Comparison of ENCODE assay signal across 7 mouse cellular contexts in genomic region chr4:135066766-135067479, GRCm38 (mm10). TPM values are rescaled to one million over a fixed set of nuclear protein-coding genes. Genes with fewer than 3 reads are reported as not detected.
DNase-seq lines count a peak whose midpoint lies in the region; ATAC-seq lines count a peak whose summit lies in the region.

No protein-coding gene starts in this region.

- 0 out of 2 replicates have a peak, but pooled peaks cover 2% of the 10 kb centered on the region for H3K4me1 ChIP-seq in intestine, embryonic 15.5 days (replicated peaks)
- H3K4me1 ChIP-seq in midbrain, embryonic 12.5 days: no peaks in the 10 kb centered on the region

- DNase-seq in adrenal gland, adult (ENCODE audit: inconsistent age in 2 of 2, low spot score in 1 of 2): peak; percentile 79 to 93
- peak; percentile 84 to 88 for DNase-seq in cerebellum, postnatal 25 days
- DNase-seq in gastrocnemius, postnatal 10 days: peak; percentile 85
- peak; percentile 61 to 73 for DNase-seq in left cerebral cortex, postnatal 25 days (ENCODE audit: low spot score in 2 of 2)
- DNase-seq in spleen, adult 18-20 months: peak; percentile 77 to 93

- H3K4me2 ChIP-seq in intestine, embryonic 15.5 days (replicated peaks): peak overlapping the region; percentile 43
- peak overlapping the region; percentile 31; the same call in 1 of the 2 replicates for H3K4me2 ChIP-seq in midbrain, embryonic 12.5 days (replicated peaks)

- 9% methylated on average over 19 of the region's 19 CpGs for WGBS in intestine, embryonic 15.5 days
- WGBS in midbrain, embryonic 12.5 days: 8% methylated on average over 19 of the region's 19 CpGs

- peak; percentile 88 for ATAC-seq in intestine, embryonic 15.5 days
- no peak for ATAC-seq in midbrain, embryonic 12.5 days (ENCODE audit: low FRiP score, low read depth)

- intact Hi-C loops in left cerebral cortex, postnatal 25 days (cut with DNase I): loop anchor here (2.0 to 5.0 kb wide), 3 partner anchors 85 to 140 kb away; no protein-coding TSS in a partner anchor

- no peaks in the 10 kb centered on the region for H3K36me3 ChIP-seq in intestine, embryonic 15.5 days
- H3K36me3 ChIP-seq in midbrain, embryonic 12.5 days: no peaks in the 10 kb centered on the region

- H3K9ac ChIP-seq in intestine, embryonic 15.5 days: no peak overlapping the region
- no peak overlapping the region for H3K9ac ChIP-seq in midbrain, embryonic 12.5 days (replicated peaks)

- peak overlapping the region; percentile 7; the same call in 1 of the 2 replicates for H3K4me3 ChIP-seq in intestine, embryonic 15.5 days (replicated peaks)
- H3K4me3 ChIP-seq in midbrain, embryonic 12.5 days: no peak overlapping the region

- no peaks in the 10 kb centered on the region for H3K9me3 ChIP-seq in intestine, embryonic 15.5 days
- H3K9me3 ChIP-seq in midbrain, embryonic 12.5 days: no peaks in the 10 kb centered on the region

- H3K27ac ChIP-seq in intestine, embryonic 15.5 days: no peak overlapping the region
- H3K27ac ChIP-seq in midbrain, embryonic 12.5 days (replicated peaks): no peak overlapping the region

- no peaks in the 10 kb centered on the region for H3K27me3 ChIP-seq in intestine, embryonic 15.5 days (replicated peaks)
- H3K27me3 ChIP-seq in midbrain, embryonic 12.5 days: peaks cover 7% of the 10 kb centered on the region; the same call in 1 of the 2 replicates

RNA-seq across cellular contexts. Expression of gene Runx3, which starts 53.5 kb away (rescaled TPM):
- total RNA-seq in gastrocnemius, postnatal 10 days (2021): 1 to 10 TPM in 1 of 2 experiments, under 1 TPM in 1; 0.23 to 1.2 TPM
- 0.24 and 0.26 TPM in 2 replicates for polyA plus RNA-seq in intestine, embryonic 15.5 days (2015; fragmentation: Nextera tagmentation; extraction: Ambion mirVana)
- not detected for total RNA-seq in left cerebral cortex, postnatal 25 days (2021)
- polyA plus RNA-seq in midbrain, embryonic 12.5 days (2016; fragmentation: Nextera tagmentation; extraction: Ambion mirVana): 0.05 TPM in 1 of 2 replicates, not detected in the other
